Mouse (Mus musculus): ENCODE measurements around the gene 4930564D02Rik.

DNA sequence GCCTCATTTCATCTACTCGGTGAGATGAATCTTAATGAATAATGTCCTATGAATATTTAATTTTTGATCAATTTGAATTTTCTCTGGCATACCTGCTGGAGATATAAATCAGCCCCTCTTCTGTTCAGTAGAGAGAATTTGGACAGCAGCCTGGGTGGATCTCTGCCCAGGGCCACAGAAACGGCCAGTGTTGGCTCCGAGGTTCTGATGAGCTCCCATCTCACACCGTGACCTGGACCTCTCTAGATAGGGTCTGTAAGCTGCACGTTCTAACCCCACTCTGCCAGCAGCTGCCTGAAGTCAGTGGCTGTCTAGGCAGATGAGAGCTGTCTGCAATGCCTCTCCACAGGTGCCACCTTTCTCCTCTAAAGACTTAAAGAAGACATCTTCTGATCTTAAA is 28.4 kb downstream of the 4930564D02Rik start:
- TF ChIP-seq CTCF (IDR thresholded peaks at IDR 0.05) = no peak
- no peak for TF ChIP-seq EP300 (IDR thresholded peaks at IDR 0.05)
